Mouse (Mus musculus) pancreas, adult 10 weeks (tissue): ENCODE data around the gene Ndst4. TPM values are rescaled to one million over a fixed set of nuclear protein-coding genes. Genes with fewer than 3 reads are reported as not detected.

Experiments
- polyA plus RNA-seq: library from polyadenylated mRNA; stranded (reverse); fragments of 350-450 nt; fragmentation: Illumina TruSeq; extraction: RNeasy Lipid Tissue Mini Kit (QIAGEN cat#74804); gene quantifications from one replicate; pipeline ENCODE4 v1.2.3, GENCODE M21; 2015; ENCODE audit warnings: low read depth, low replicate concordance; ENCODE audit not compliant: insufficient read depth

Gene Ndst4
- 0.33 TPM for polyA plus RNA-seq

DNA sequence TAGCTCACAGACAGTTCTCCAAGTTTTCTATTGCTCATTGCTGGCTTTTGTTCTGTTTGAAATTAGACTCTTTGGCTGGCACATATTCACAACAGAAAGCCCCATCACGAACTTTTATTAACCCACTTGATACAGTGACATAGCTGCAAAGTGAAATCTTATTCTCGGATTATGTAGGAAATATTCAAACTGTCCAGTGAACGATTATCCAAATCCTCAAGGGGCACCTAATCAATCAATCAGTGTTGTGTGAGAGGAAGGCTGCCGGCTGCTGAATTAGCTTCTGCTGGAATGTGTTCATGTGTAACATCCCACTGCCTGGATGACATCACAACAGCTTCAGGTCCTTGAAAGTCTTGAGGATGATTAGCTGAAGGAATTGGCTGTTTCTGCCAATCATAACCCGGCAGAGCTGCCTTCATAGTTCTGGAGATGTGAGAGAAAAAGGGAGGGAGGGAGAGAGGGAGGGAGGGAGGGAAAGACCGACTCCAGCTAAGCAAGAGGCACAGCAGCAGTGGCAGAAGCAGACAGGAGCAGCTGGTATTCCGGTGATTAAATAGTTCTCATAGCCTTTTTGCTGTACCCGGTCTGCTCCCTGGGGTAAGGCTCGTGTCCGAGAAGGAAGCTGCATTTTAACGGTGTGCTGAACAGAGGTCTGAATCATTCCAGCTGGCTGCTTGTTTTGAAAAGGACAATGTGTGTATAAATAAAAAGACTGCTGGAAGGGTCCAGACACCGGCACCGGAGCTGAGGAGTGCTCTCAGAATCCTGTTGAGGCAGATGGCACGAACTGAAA, at the start of gene Ndst4:
Ndst4 (plus strand) TSS at position 476 of the 796 bp plus-strand sequence.

